In the genomic region with DNA sequence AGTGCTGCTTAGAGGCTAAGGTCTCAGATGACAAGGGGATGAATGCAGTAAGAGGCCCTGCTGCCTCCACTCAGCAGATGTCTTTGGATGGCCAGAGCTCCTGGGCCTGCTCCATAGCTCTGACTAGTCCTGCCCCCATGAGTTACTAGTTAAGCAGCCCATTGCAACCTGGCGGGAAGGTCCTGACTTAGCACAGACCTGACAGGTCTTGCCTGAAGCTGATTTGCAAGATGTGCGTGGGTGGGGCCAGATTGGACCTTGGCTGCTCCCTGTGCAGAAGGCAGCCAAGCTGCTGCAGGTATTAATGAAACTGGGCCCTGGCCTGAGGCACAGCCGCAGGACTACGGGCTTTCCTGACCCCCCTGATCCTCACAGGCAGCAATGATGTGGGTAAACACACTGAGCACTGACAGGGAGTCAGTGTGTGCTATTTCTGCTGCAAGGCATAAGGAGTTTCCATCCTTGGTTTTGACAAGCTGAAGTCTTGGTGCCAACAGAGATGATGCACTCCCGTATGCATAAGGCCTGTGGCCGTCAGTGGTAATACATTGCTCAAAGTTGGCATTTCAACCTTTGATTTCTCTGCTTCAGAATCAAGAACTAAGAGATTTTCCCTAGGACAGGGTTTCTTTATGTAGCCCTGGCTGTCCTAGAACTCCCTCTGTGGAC, we compare ENCODE assay signal across 9 mouse cellular contexts. TPM values are rescaled to one million over a fixed set of nuclear protein-coding genes. Genes with fewer than 3 reads are reported as not detected.
A peak's percentile ranks its signal among the peaks of the same experiment; 100 is the strongest.
DNase-seq lines count a peak whose midpoint lies in the region; ATAC-seq and TF ChIP-seq lines count a peak whose summit lies in the region.
"Had no signal": no experiment of that assay in that cellular context is flagged by ENCODE, and none has a peak within 500 bp of the region (broad histone marks: within the 10 kb centered on the region; RNA-seq: fewer than 3 reads in every experiment).

No protein-coding gene starts in this region.

- TF ChIP-seq CTCF in layer of hippocampus, adult 2 months (conservative IDR thresholded peaks at IDR 0.05): 0 out of 2 replicates have a peak, but pooled peaks have one; percentile 4

- no peaks in the 10 kb centered on the region for H3K9me3 ChIP-seq in embryonic facial prominence, embryonic 14.5 days (ENCODE audit: control insufficient read depth, low read length)

- no peak overlapping the region for H3K4me3 ChIP-seq in layer of hippocampus, adult 2 months
- no peak overlapping the region for H3K4me3 ChIP-seq in embryonic facial prominence, embryonic 14.5 days (ENCODE audit: low read depth, low read length)

- H3K27ac ChIP-seq in layer of hippocampus, adult 2 months: no peak overlapping the region
- H3K27ac ChIP-seq in embryonic facial prominence, embryonic 14.5 days (replicated peaks; ENCODE audit: low read depth, low read length): 0 out of 2 replicates have a peak overlapping the region, but pooled peaks have one; percentile 5

- H3K36me3 ChIP-seq in embryonic facial prominence, embryonic 14.5 days (ENCODE audit: control insufficient read depth, insufficient read depth, low read length): peaks cover 17% of the 10 kb centered on the region

- intact Hi-C loops in heart, postnatal 36 days (cut with DNase I): loop anchor here (1.0 kb wide), 1 partner anchor 35 kb away; no protein-coding TSS in a partner anchor

- H3K4me2 ChIP-seq in embryonic facial prominence, embryonic 14.5 days (ENCODE audit: low read depth, low read length): no peak overlapping the region

- no peaks in the 10 kb centered on the region for H3K27me3 ChIP-seq in embryonic facial prominence, embryonic 14.5 days (replicated peaks; ENCODE audit: control insufficient read depth, insufficient read depth, low read length)

- DNase-seq in layer of hippocampus, adult 2 months (ENCODE audit: low spot score in 2 of 2): no peak
- DNase-seq in layer of hippocampus, adult 8-10 months (ENCODE audit: low spot score in 2 of 2): no peak
- DNase-seq in ES-CJ7 (ENCODE audit: low read depth, low spot score): peak; percentile 32
- DNase-seq in embryonic facial prominence, embryonic 14.5 days (ENCODE audit: low spot score): no peak
- DNase-seq in kidney, postnatal 10 days: peak; percentile 66
- DNase-seq in spleen, adult 18-20 months: no peak
- no peak for DNase-seq in heart, postnatal 36 days
- DNase-seq in right cerebral cortex, postnatal 10 days (ENCODE audit: low spot score in 2 of 2): no peak
- DNase-seq: cerebellum, adult 9-10 months had no signal

- ATAC-seq in embryonic facial prominence, embryonic 14.5 days (ENCODE audit: low read depth): no peak

- H3K4me1 ChIP-seq in embryonic facial prominence, embryonic 14.5 days (ENCODE audit: control insufficient read depth, insufficient read depth, low read length): 0 out of 2 replicates have a peak, but pooled peaks cover 7% of the 10 kb centered on the region

- H3K9ac ChIP-seq in embryonic facial prominence, embryonic 14.5 days (ENCODE audit: low read depth, low read length): no peak overlapping the region; the same call in 1 of the 2 replicates

- 60% methylated on average over 6 of the region's 6 CpGs for WGBS in embryonic facial prominence, embryonic 14.5 days

RNA-seq across cellular contexts. Expression of gene Gm9803, which starts 6.8 kb away (rescaled TPM):
- total RNA-seq in layer of hippocampus, adult 2 months (2021): 10 to 100 TPM; 12.5 to 12.7 TPM
- 10 to 100 TPM in 2 of 4 experiments, 1 to 10 TPM in 2; 6.6 to 17.1 (median 11.8) TPM for total RNA-seq in layer of hippocampus, adult 8-10 months (2022)
- polyA plus RNA-seq in embryonic facial prominence, embryonic 14.5 days (2014; fragmentation: Nextera tagmentation; extraction: Ambion mirVana): 13.2 and 20.4 TPM in 2 replicates
- 10 to 100 TPM in 1 of 2 experiments, 1 to 10 TPM in 1; 9.6 to 17.4 TPM for total RNA-seq in heart, postnatal 36 days (2021)

RNA-seq across cellular contexts. Expression of gene 1700021F05Rik, which starts 23.7 kb away (rescaled TPM):
- total RNA-seq in layer of hippocampus, adult 2 months (2021): 10 to 100 TPM; 41.3 to 44.9 TPM
- total RNA-seq in layer of hippocampus, adult 8-10 months (2022): 10 to 100 TPM; 33.9 to 44.5 (median 41.1) TPM
- 56.1 and 57.1 TPM in 2 replicates for polyA plus RNA-seq in embryonic facial prominence, embryonic 14.5 days (2014; fragmentation: Nextera tagmentation; extraction: Ambion mirVana)
- 100 to 1,000 TPM; 113 to 120 TPM for total RNA-seq in heart, postnatal 36 days (2021)

RNA-seq across cellular contexts. Expression of gene Bend3, which starts 38.5 kb away (rescaled TPM):
- 1 to 10 TPM; 5.2 to 6.2 TPM for total RNA-seq in layer of hippocampus, adult 2 months (2021)
- 1 to 10 TPM; 4.6 to 7.2 (median 6.1) TPM for total RNA-seq in layer of hippocampus, adult 8-10 months (2022)
- polyA plus RNA-seq in embryonic facial prominence, embryonic 14.5 days (2014; fragmentation: Nextera tagmentation; extraction: Ambion mirVana): 3.6 and 3.9 TPM in 2 replicates
- total RNA-seq in heart, postnatal 36 days (2021): 1 to 10 TPM; 5.0 to 7.6 TPM

Comparison
In these comparisons a context has a peak if more than half of its experiments do, and no peak if none do; other contexts are left out.
1. DNase-seq: peak in ES-CJ7 (single experiment) and kidney, postnatal 10 days (single experiment); none in layer of hippocampus, adult 2 months (0 of 2), layer of hippocampus, adult 8-10 months (0 of 2), embryonic facial prominence, embryonic 14.5 days (single experiment), spleen, adult 18-20 months (0 of 2), heart, postnatal 36 days (0 of 2) and right cerebral cortex, postnatal 10 days (0 of 2).